Mouse (Mus musculus) heart, embryonic 12.5 days (tissue): Measurements from ENCODE around the gene Bckdk. TPM values are rescaled to one million over a fixed set of nuclear protein-coding genes. Genes with fewer than 3 reads are reported as not detected.
A peak's percentile ranks its signal among the peaks of the same experiment; 100 is the strongest.
"Not testable (repeated sequence)": the region's sequence is repeated elsewhere in the genome, so short reads cannot be mapped to it uniquely, and the experiment has no call there.

Experiments used
- ATAC-seq: fragments of 200-750 bp; cut with Nextera tagmentation; 2 replicates; pipeline ENCODE4 v1.8.0; 2017; ENCODE audit warnings: moderate TSS enrichment, moderate library complexity; ENCODE audit not compliant: insufficient number of reproducible peaks, low FRiP score
- H3K27ac ChIP-seq: fragments of 300-500 bp; sonication (generic); 2 replicates; pipeline ENCODE4 v1.5.1; 2016; ENCODE audit warnings: mild to moderate bottlenecking, moderate library complexity; ENCODE audit not compliant: poor library complexity, severe bottlenecking
- H3K27me3 ChIP-seq: fragments of 300-500 bp; sonication (generic); replicated peaks from 2 replicates; pipeline ENCODE4 v1.6.1; 2016; ENCODE audit warnings: mild to moderate bottlenecking, moderate library complexity
- H3K36me3 ChIP-seq: fragments of 300-500 bp; sonication (generic); 2 replicates; pipeline ENCODE4 v1.6.1; 2016; ENCODE audit warnings: mild to moderate bottlenecking, moderate library complexity
- H3K4me1 ChIP-seq: fragments of 300-500 bp; sonication (generic); replicated peaks from 2 replicates; pipeline ENCODE4 v1.6.1; 2016; ENCODE audit warnings: mild to moderate bottlenecking
- H3K4me2 ChIP-seq: fragments of 300-500 bp; sonication (generic); 2 replicates; pipeline ENCODE4 v1.6.1; 2016; ENCODE audit warnings: mild to moderate bottlenecking, moderate library complexity
- H3K4me3 ChIP-seq: fragments of 300-500 bp; sonication (generic); 2 replicates; pipeline ENCODE4 v1.5.1; 2016; ENCODE audit warnings: mild to moderate bottlenecking
- H3K9ac ChIP-seq: fragments of 300-500 bp; sonication (generic); 2 replicates; pipeline ENCODE4 v1.6.1; 2016; ENCODE audit warnings: mild to moderate bottlenecking, moderate library complexity
- H3K9me3 ChIP-seq: fragments of 300-500 bp; sonication (generic); replicated peaks from 2 replicates; pipeline ENCODE4 v1.6.1; 2016; ENCODE audit warnings: mild to moderate bottlenecking, moderate library complexity
- WGBS: fragments of 180-500 bp; shearing (Covaris S2); methylation state at CpG from one replicate; pipeline ENCODE4 v1.1.7; 2016; 5-methylcytosine and 5-hydroxymethylcytosine counted together
- polyA plus RNA-seq: library from polyadenylated mRNA; unstranded; fragments of >200 nt; fragmentation: Nextera tagmentation; extraction: Ambion mirVana; gene quantifications from 2 replicates; pipeline ENCODE4 v1.2.1, GENCODE M21; 2016

The Bckdk gene
- polyA plus RNA-seq, 1 experiment from 2014 or later = 129 TPM

- H3K9me3 ChIP-seq, H3K27me3 ChIP-seq, H3K9ac ChIP-seq: not testable (repeated sequence)
- Histone ChIP-seq H3K4me2 (peak overlapping the region; percentile 92), H3K4me1 (peaks cover 28% of the 10 kb centered on the region), H3K27ac (peak overlapping the region; percentile 42), H3K4me3 (0 out of 2 replicates have a peak overlapping the region, but pooled peaks have one; percentile 64), H3K36me3 (peaks cover 19% of the 10 kb centered on the region)
- ATAC-seq = peak; percentile 12
- 70% methylated on average over 7 of the region's 7 CpGs for WGBS
Observed at GRCm38 (mm10) chr7:127895891-127896290, 8.0 kb upstream of the Bckdk start.

DNA sequence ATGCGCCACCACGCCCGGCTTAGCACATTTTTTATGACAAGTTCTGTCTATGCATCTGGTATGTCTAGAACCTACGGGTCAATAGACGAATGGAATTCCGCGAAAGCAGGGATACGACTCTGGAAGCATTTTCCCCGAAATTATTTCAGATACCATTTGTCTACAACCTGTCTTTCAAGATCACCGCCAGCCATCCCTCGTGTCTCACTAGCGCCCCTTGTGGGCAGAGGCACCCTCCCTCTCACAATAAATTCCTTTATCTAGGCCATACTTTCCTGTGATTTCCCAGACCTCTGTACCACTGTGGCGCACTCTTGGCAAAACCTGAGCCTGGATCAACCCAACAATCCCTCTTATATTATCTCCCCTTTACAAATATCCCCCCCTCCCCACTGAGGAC, 7.5 kb upstream of the Bckdk start:
- WGBS = 52% methylated on average over 13 of the region's 13 CpGs

GRCm38 (mm10) chr7:127897542-127897941, 6.3 kb upstream of the Bckdk start:
- H3K27me3 ChIP-seq = no peaks in the 10 kb centered on the region
- WGBS = 82% methylated on average over 7 of the region's 7 CpGs
- H3K36me3 ChIP-seq = peaks cover 12% of the 10 kb centered on the region
- no peaks in the 10 kb centered on the region for H3K9me3 ChIP-seq
- H3K4me2 ChIP-seq = no peak overlapping the region
- no peak for ATAC-seq
- H3K4me3 ChIP-seq = no peak overlapping the region
- no peak overlapping the region for H3K27ac ChIP-seq
- H3K4me1 ChIP-seq = peaks cover 28% of the 10 kb centered on the region
- no peak overlapping the region for H3K9ac ChIP-seq

More for the DNA sequence above, 7.5 kb upstream of the Bckdk start:
- H3K27me3 ChIP-seq = no peaks in the 10 kb centered on the region
- H3K27ac ChIP-seq = no peak overlapping the region
- no peak overlapping the region for H3K4me2 ChIP-seq
- H3K9ac ChIP-seq = no peak overlapping the region
- no peak for ATAC-seq
- no peaks in the 10 kb centered on the region for H3K9me3 ChIP-seq
- peaks cover 28% of the 10 kb centered on the region for H3K4me1 ChIP-seq
- peaks cover 19% of the 10 kb centered on the region for H3K36me3 ChIP-seq
- H3K4me3 ChIP-seq = no peak overlapping the region

- H3K4me1 ChIP-seq = peaks cover 28% of the 10 kb centered on the region
- no peak for ATAC-seq
- 34% methylated on average over 10 of the region's 10 CpGs for WGBS
- no peak overlapping the region for H3K27ac ChIP-seq
- 0 out of 2 replicates have a peak, but pooled peaks cover 4% of the 10 kb centered on the region for H3K36me3 ChIP-seq
- H3K27me3 ChIP-seq = no peaks in the 10 kb centered on the region
- H3K4me3 ChIP-seq = no peak overlapping the region
- no peak overlapping the region for H3K4me2 ChIP-seq
- H3K9ac ChIP-seq = no peak overlapping the region
- no peaks in the 10 kb centered on the region for H3K9me3 ChIP-seq
Observed at GRCm38 (mm10) chr7:127898179-127898956, 5.5 kb upstream of the Bckdk start.

DNA sequence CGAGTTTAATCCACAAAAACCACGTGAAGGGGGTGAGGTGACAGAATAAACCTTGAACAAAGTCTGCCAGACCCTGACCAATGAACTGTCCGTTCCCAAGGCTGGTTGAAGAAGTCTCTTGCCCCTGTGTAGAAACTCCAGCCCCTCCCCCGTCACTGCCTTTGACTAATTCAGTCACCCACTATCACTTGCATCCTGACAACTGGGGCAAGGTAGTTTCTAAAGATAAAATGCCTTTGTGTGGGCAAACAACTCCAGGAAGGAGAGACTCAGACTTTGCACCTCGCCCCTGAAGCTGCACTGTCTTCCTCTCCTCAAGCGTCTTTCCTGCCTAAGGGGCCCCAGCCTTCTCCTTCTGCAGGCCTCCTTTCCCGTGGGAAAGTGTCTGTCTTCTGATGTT, 3.9 kb upstream of the Bckdk start:
- no peak for ATAC-seq
- Histone ChIP-seq H3K4me1 (peaks cover 24% of the 10 kb centered on the region), H3K4me3 (no peak overlapping the region), H3K36me3 (peaks cover 1% of the 10 kb centered on the region), H3K9ac (no peak overlapping the region), H3K9me3 (no peaks in the 10 kb centered on the region), H3K4me2 (no peak overlapping the region), H3K27me3 (no peaks in the 10 kb centered on the region), H3K27ac (no peak overlapping the region)
- 29% methylated on average over 7 of the region's 7 CpGs for WGBS

GRCm38 (mm10) chr7:127901772-127902171, 2.1 kb upstream of the Bckdk start:
- Histone ChIP-seq H3K4me3 (no peak overlapping the region), H3K4me1 (peaks cover 18% of the 10 kb centered on the region), H3K9ac (no peak overlapping the region), H3K27ac (no peak overlapping the region), H3K9me3 (no peaks in the 10 kb centered on the region), H3K27me3 (no peaks in the 10 kb centered on the region), H3K4me2 (no peak overlapping the region), H3K36me3 (peaks cover 19% of the 10 kb centered on the region)
- ATAC-seq = no peak
- WGBS = 68% methylated on average over 2 of the region's 2 CpGs

DNA sequence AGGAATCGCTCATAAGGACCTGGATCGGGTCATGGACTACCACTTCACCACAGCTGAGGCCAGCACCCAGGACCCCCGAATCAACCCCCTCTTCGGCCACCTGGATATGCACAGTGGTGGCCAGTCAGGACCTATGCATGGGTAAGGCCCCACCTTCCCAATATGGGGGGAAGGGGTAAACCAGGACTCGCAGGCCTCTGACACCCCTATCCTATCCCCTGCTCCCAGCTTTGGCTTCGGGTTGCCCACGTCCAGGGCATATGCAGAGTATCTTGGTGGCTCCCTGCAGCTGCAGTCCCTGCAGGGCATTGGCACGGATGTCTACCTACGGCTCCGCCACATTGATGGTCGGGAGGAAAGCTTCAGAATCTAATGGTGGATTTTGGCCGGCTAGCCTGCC, 4.1 kb downstream of the Bckdk start:
- H3K27ac ChIP-seq = no peak overlapping the region
- peaks cover 11% of the 10 kb centered on the region for H3K4me1 ChIP-seq
- ATAC-seq = no peak
- H3K9me3 ChIP-seq = no peaks in the 10 kb centered on the region
- 94% methylated on average over 12 of the region's 12 CpGs for whole genome bisulfite sequencing
- H3K9ac ChIP-seq = 0 out of 2 replicates have a peak overlapping the region, but pooled peaks have one; percentile 34
- H3K4me3 ChIP-seq = no peak overlapping the region
- H3K4me2 ChIP-seq = no peak overlapping the region
- no peaks in the 10 kb centered on the region for H3K27me3 ChIP-seq
- peaks cover 53% of the 10 kb centered on the region for H3K36me3 ChIP-seq

GRCm38 (mm10) chr7:127908656-127909055, 4.8 kb downstream of the Bckdk start:
- Histone ChIP-seq H3K4me2 (no peak overlapping the region), H3K4me3 (no peak overlapping the region), H3K4me1 (peaks cover 15% of the 10 kb centered on the region), H3K27me3 (no peaks in the 10 kb centered on the region), H3K27ac (no peak overlapping the region), H3K9me3 (no peaks in the 10 kb centered on the region), H3K36me3 (peaks cover 53% of the 10 kb centered on the region), H3K9ac (no peak overlapping the region)
- 87% methylated on average over 4 of the region's 4 CpGs for WGBS
- no peak for ATAC-seq

DNA sequence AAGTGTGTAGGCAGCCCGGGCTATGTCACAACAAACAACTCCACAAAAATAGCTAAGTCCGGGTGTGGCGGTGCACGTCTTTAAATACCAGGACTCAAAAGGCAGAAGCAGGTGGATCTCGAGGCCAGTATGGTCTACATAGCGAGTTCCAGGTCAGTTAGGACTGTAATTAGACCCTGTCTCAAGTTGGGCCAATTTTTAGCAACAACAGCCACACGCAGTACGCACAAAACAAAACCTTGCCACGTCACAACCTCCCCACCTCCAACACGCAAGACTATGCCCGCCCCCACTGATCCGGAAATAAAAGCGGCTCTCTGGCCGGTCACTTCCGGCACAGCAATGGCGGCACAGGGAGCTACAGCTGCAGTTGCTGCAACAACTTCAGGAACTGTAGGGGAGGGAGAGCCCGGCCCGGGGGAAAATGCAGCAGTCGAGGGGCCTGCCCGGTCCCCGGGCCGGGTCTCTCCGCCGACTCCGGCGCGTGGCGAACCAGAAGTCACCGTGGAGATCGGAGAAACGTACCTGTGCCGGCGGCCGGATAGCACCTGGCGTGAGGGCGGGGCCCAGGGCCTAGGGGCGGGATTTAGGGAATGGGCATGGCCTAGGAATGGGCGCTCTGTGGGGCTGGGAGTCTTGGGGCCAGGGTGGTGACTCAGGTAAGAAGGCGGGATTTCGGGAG, 8.4 kb downstream of the Bckdk start, which contains the start of gene Kat8:
Gene Kat8 (plus strand): TSS at position 327 of the 682 bp plus-strand sequence.
- Histone ChIP-seq H3K4me3 (peak within 1 kb of the TSS; percentile 87), H3K9ac (peak within 1 kb of the TSS; percentile 89), H3K4me1 (peaks cover 5% of the 10 kb centered on the region; the same call in 1 of the 2 replicates), H3K36me3 (peaks cover 51% of the 10 kb centered on the region), H3K9me3 (no peaks in the 10 kb centered on the region), H3K4me2 (peak within 1 kb of the TSS; percentile 74), H3K27me3 (no peaks in the 10 kb centered on the region), H3K27ac (peak within 1 kb of the TSS; percentile 62)
- under 1% methylated on average over 40 of the region's 40 CpGs for WGBS
- peak; percentile 96 for ATAC-seq

- H3K4me1 ChIP-seq = peaks cover 5% of the 10 kb centered on the region; the same call in 1 of the 2 replicates
- H3K9me3 ChIP-seq = no peaks in the 10 kb centered on the region
- WGBS = 13% methylated on average over 4 of the region's 4 CpGs
- H3K4me3 ChIP-seq = peak overlapping the region; percentile 87
- peak overlapping the region; percentile 74 for H3K4me2 ChIP-seq
- H3K36me3 ChIP-seq = peaks cover 50% of the 10 kb centered on the region
- H3K27me3 ChIP-seq = no peaks in the 10 kb centered on the region
- ATAC-seq = no peak
- no peak overlapping the region for H3K27ac ChIP-seq
- peak overlapping the region; percentile 89; the same call in 1 of the 2 replicates for H3K9ac ChIP-seq
Observed at GRCm38 (mm10) chr7:127912938-127913337, 9.1 kb downstream of the Bckdk start.

- no peak for ATAC-seq
- Histone ChIP-seq H3K27ac (no peak overlapping the region), H3K9me3 (no peaks in the 10 kb centered on the region), H3K36me3 (peaks cover 35% of the 10 kb centered on the region), H3K4me2 (no peak overlapping the region), H3K9ac (no peak overlapping the region), H3K27me3 (no peaks in the 10 kb centered on the region), H3K4me3 (no peak overlapping the region), H3K4me1 (peaks cover 5% of the 10 kb centered on the region; the same call in 1 of the 2 replicates)
- 90% methylated on average over 12 of the region's 12 CpGs for WGBS
Observed at GRCm38 (mm10) chr7:127915293-127915692, 11.4 kb downstream of the Bckdk start.
